Mouse (Mus musculus): ENCODE data around the gene Fbxl19. TPM values are rescaled to one million over a fixed set of nuclear protein-coding genes. Genes with fewer than 3 reads are reported as not detected.
"Not testable (repeated sequence)": the region's sequence is repeated elsewhere in the genome, so short reads cannot be mapped to it uniquely, and the experiment has no call there.

Fbxl19 gene
- polyA plus RNA-seq, 1 experiment from 2014 or later, result 10.7 TPM

DNA sequence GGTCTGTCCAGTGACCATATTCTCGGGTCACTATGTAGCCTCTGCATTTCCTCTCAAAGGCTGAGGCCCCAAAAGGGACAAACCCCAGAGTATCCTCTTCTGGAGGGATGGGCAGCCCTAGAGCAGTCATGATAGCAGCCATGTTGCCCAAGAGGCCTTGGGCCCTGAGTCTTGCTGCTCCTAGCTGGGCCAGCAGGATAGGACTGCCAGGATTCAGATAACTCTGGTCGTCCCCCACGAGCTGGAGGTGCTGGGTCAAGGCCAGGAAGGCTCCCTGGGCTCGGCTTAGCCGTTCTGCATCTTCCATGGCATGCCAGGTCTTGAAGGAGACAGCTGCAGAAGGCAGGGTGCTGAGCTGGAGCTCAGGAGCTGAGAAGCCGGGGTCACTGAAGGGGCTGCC lies 25.1 kb upstream of the Fbxl19 start:
- peaks cover 2% of the 10 kb centered on the region; the same call in 1 of the 2 replicates for H3K27me3 ChIP-seq (ENCODE audit: control insufficient read depth, insufficient read depth, low read length)
- H3K4me1 ChIP-seq (replicated peaks; ENCODE audit: control insufficient read depth, insufficient read depth, low read length), result peaks cover 3% of the 10 kb centered on the region; the same call in 1 of the 2 replicates
- no peak overlapping the region for H3K4me2 ChIP-seq (replicated peaks; ENCODE audit: low read depth, low read length)
- no peak overlapping the region for H3K9ac ChIP-seq (ENCODE audit: low read depth, low read length)
- H3K36me3 ChIP-seq (ENCODE audit: control insufficient read depth, insufficient read depth, low read length), result no peaks in the 10 kb centered on the region
- H3K4me3 ChIP-seq (ENCODE audit: low read depth, low read length), result no peak overlapping the region
- no peak for DNase-seq (ENCODE audit: low spot score)
- 87% methylated on average over 6 of the region's 6 CpGs for WGBS
- no peak overlapping the region for H3K27ac ChIP-seq (ENCODE audit: low read depth, low read length)
- ATAC-seq (ENCODE audit: low FRiP score), result no peak
- no peaks in the 10 kb centered on the region for H3K9me3 ChIP-seq (ENCODE audit: control insufficient read depth, low read length)

DNA sequence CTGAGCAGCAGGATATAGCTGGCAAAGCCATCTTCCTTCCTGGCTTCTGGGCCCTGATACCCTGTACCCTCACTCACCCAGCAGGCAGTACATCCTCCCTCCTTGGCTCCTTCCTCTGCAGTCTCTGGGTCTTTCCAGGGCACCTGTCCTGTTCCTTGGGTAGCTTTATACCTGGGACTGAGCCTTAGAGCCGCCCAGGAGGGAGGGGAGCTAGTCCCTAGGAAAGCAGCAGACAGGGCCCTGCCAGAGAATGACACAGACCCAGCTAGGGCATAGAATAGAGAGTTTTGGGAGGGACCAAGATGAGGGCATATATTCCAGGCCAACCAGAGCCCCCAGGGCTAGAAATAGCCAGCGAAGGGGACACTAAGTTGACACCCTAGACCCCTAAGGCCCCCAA lies 18.9 kb upstream of the Fbxl19 start:
- H3K36me3 ChIP-seq (ENCODE audit: control insufficient read depth, insufficient read depth, low read length), result no peaks in the 10 kb centered on the region
- ATAC-seq (ENCODE audit: low FRiP score), result no peak
- no peak overlapping the region for H3K4me3 ChIP-seq (ENCODE audit: low read depth, low read length)
- H3K4me1 ChIP-seq (replicated peaks; ENCODE audit: control insufficient read depth, insufficient read depth, low read length), result no peaks in the 10 kb centered on the region
- H3K27ac ChIP-seq (ENCODE audit: low read depth, low read length), result no peak overlapping the region
- no peaks in the 10 kb centered on the region for H3K9me3 ChIP-seq (ENCODE audit: control insufficient read depth, low read length)
- whole genome bisulfite sequencing, result 35% methylated on average over 2 of the region's 2 CpGs
- H3K9ac ChIP-seq (ENCODE audit: low read depth, low read length), result no peak overlapping the region
- no peak for DNase-seq (ENCODE audit: low spot score)
- H3K27me3 ChIP-seq (ENCODE audit: control insufficient read depth, insufficient read depth, low read length), result no peaks in the 10 kb centered on the region
- H3K4me2 ChIP-seq (replicated peaks; ENCODE audit: low read depth, low read length), result no peak overlapping the region

- Histone ChIP-seq H3K9ac (ENCODE audit: low read depth, low read length) (no peak overlapping the region), H3K9me3 (ENCODE audit: control insufficient read depth, low read length) (no peaks in the 10 kb centered on the region), H3K4me2 (replicated peaks; ENCODE audit: low read depth, low read length) (no peak overlapping the region), H3K27ac (ENCODE audit: low read depth, low read length) (no peak overlapping the region), H3K4me1 (replicated peaks; ENCODE audit: control insufficient read depth, insufficient read depth, low read length) (no peaks in the 10 kb centered on the region), H3K36me3 (ENCODE audit: control insufficient read depth, insufficient read depth, low read length) (no peaks in the 10 kb centered on the region), H3K4me3 (ENCODE audit: low read depth, low read length) (no peak overlapping the region), H3K27me3 (ENCODE audit: control insufficient read depth, insufficient read depth, low read length) (no peaks in the 10 kb centered on the region)
- no peak for DNase-seq (ENCODE audit: low spot score)
- no peak for ATAC-seq (ENCODE audit: low FRiP score)
- WGBS, result 49% methylated on average over 6 of the region's 6 CpGs
Measured at GRCm38 (mm10) chr7:127725924-127726323, 18.4 kb upstream of the Fbxl19 start.

- WGBS, result 81% methylated on average over 7 of the region's 7 CpGs
- Histone ChIP-seq H3K4me2 (replicated peaks; ENCODE audit: low read depth, low read length) (no peak overlapping the region), H3K4me3 (ENCODE audit: low read depth, low read length) (no peak overlapping the region), H3K36me3 (ENCODE audit: control insufficient read depth, insufficient read depth, low read length) (no peaks in the 10 kb centered on the region), H3K9me3 (ENCODE audit: control insufficient read depth, low read length) (no peaks in the 10 kb centered on the region), H3K27ac (ENCODE audit: low read depth, low read length) (no peak overlapping the region), H3K9ac (ENCODE audit: low read depth, low read length) (no peak overlapping the region), H3K27me3 (ENCODE audit: control insufficient read depth, insufficient read depth, low read length) (no peaks in the 10 kb centered on the region), H3K4me1 (replicated peaks; ENCODE audit: control insufficient read depth, insufficient read depth, low read length) (no peaks in the 10 kb centered on the region)
- DNase-seq (ENCODE audit: low spot score), result no peak
- no peak for ATAC-seq (ENCODE audit: low FRiP score)
Measured at GRCm38 (mm10) chr7:127727898-127728297, 16.4 kb upstream of the Fbxl19 start.

- H3K9me3 ChIP-seq (ENCODE audit: control insufficient read depth, low read length), result no peaks in the 10 kb centered on the region
- H3K9ac ChIP-seq (ENCODE audit: low read depth, low read length), result no peak overlapping the region
- H3K27ac ChIP-seq (ENCODE audit: low read depth, low read length), result no peak overlapping the region
- H3K36me3 ChIP-seq (ENCODE audit: control insufficient read depth, insufficient read depth, low read length), result no peaks in the 10 kb centered on the region
- DNase-seq (ENCODE audit: low spot score) (no peak), ATAC-seq (ENCODE audit: low FRiP score) (no peak)
- H3K4me3 ChIP-seq (ENCODE audit: low read depth, low read length), result no peak overlapping the region
- H3K4me2 ChIP-seq (replicated peaks; ENCODE audit: low read depth, low read length), result no peak overlapping the region
- no peaks in the 10 kb centered on the region for H3K27me3 ChIP-seq (ENCODE audit: control insufficient read depth, insufficient read depth, low read length)
- 75% methylated on average over 4 of the region's 4 CpGs for WGBS
- no peaks in the 10 kb centered on the region for H3K4me1 ChIP-seq (replicated peaks; ENCODE audit: control insufficient read depth, insufficient read depth, low read length)
Measured at GRCm38 (mm10) chr7:127730170-127730569, 14.2 kb upstream of the Fbxl19 start.

DNA sequence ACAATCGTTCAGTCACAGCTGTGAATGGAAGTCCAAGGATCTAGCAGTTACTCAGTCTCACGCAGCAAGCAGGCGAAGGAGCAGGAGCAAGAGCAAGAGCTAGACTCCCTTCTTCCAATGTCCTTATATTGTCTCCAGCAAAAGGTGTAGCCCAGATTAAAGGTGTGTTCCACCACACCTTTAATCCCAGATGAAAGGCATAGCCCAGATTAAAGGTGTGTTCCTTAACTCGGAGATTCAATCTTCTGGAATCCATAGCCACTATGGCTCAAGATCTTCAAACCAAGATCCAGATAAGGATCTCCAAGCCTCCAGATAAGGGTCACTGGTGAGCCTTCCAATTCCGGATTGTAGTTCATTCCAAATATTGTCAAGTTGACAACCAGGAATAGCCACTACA lies 12.3 kb upstream of the Fbxl19 start, which contains the start of gene Ctf2:
Ctf2 (minus strand) TSS at position 101 of the 400 bp plus-strand sequence.
- not testable (repeated sequence) for H3K4me1 ChIP-seq (replicated peaks; ENCODE audit: control insufficient read depth, insufficient read depth, low read length); H3K9ac ChIP-seq (ENCODE audit: low read depth, low read length); H3K4me3 ChIP-seq (ENCODE audit: low read depth, low read length); DNase-seq (ENCODE audit: low spot score); H3K36me3 ChIP-seq (ENCODE audit: control insufficient read depth, insufficient read depth, low read length); H3K27me3 ChIP-seq (ENCODE audit: control insufficient read depth, insufficient read depth, low read length); H3K27ac ChIP-seq (ENCODE audit: low read depth, low read length); ATAC-seq (ENCODE audit: low FRiP score); H3K4me2 ChIP-seq (replicated peaks; ENCODE audit: low read depth, low read length); H3K9me3 ChIP-seq (ENCODE audit: control insufficient read depth, low read length)
- WGBS, result no CpG with 5 or more reads among the region's 5 CpGs

DNA sequence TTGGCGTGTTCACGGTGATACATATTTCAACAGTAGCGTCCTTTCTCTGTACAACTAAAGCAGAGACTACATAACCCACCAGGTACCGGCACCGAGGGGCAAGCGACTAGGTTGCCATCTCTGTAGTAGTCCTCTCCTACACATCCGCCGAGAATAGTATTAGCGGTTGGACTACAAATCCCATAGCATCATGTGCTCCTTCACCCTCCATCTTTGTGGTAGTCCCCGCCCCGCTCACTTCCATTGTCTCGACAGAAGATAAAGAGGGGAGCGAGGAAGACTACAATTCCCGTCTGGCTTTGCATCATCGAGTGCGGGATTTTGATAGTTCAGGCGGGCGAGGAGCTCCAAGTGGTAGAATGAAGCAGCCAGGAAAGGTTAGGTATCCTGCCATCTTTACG lies 908 bp downstream of the Fbxl19 start:
- Histone ChIP-seq H3K4me3 (ENCODE audit: low read depth, low read length) (peak overlapping the region; percentile 93), H3K36me3 (ENCODE audit: control insufficient read depth, insufficient read depth, low read length) (peaks cover 2% of the 10 kb centered on the region; the same call in 1 of the 2 replicates), H3K9me3 (ENCODE audit: control insufficient read depth, low read length) (no peaks in the 10 kb centered on the region), H3K27ac (ENCODE audit: low read depth, low read length) (peak overlapping the region; percentile 90), H3K27me3 (ENCODE audit: control insufficient read depth, insufficient read depth, low read length) (no peaks in the 10 kb centered on the region), H3K4me1 (replicated peaks; ENCODE audit: control insufficient read depth, insufficient read depth, low read length) (no peaks in the 10 kb centered on the region; the same call in 1 of the 2 replicates), H3K9ac (ENCODE audit: low read depth, low read length) (peak overlapping the region; percentile 60), H3K4me2 (replicated peaks; ENCODE audit: low read depth, low read length) (peak overlapping the region; percentile 90)
- under 1% methylated on average over 19 of the region's 19 CpGs for WGBS
- ATAC-seq (ENCODE audit: low FRiP score), result peak; percentile 87
- peak; percentile 95 for DNase-seq (ENCODE audit: low spot score)

DNA sequence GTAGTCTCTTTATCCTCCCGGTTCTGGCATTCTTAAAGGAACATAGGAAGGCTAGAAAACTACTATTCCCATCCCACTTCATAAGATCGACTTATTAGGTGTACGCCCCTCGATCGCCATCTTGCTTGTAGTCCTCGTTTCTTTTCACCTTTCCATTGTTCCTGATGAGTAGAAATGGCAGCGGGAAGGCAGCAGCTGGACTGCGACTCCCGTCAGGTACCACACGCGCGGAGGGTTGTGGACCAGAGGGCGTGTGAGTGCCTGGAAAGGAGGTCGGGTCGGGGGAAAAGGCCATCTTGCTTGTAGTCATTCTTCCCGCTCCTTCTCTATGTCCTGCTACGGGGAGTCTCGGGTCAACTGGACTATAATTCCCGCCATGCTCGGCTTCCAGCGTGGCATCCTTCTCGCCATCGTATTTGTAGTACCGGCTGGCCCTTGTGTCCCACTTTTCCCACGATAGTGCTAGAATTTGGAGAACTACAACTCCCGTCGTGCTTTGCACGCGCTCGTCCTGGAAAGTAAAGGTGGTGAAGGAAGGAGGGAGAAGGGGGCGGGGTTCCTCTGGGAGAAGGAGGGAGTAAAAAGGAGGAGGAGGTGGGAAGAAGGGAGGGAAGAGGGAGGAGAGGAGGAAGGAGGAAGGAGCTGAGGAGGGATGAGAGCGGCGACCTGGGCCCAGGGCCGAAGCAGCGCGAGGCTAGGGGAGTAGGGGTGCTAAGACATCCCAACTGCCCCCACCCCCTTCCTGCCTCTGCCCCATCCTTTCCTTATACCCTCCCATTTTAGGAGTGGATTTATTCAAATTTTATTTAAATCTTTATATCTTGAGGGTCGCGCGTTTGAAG lies 1.5 kb downstream of the Fbxl19 start:
- WGBS, result under 1% methylated on average over 38 of the region's 39 CpGs
- ATAC-seq (ENCODE audit: low FRiP score) (peak; percentile 86), DNase-seq (ENCODE audit: low spot score) (peak; percentile 98)
- no peaks in the 10 kb centered on the region for H3K9me3 ChIP-seq (ENCODE audit: control insufficient read depth, low read length)
- no peaks in the 10 kb centered on the region for H3K27me3 ChIP-seq (ENCODE audit: control insufficient read depth, insufficient read depth, low read length)
- peak overlapping the region; percentile 90 for H3K27ac ChIP-seq (ENCODE audit: low read depth, low read length)
- H3K4me2 ChIP-seq (replicated peaks; ENCODE audit: low read depth, low read length), result peak overlapping the region; percentile 90
- H3K4me3 ChIP-seq (ENCODE audit: low read depth, low read length), result peak overlapping the region; percentile 93
- H3K9ac ChIP-seq (ENCODE audit: low read depth, low read length), result peak overlapping the region; percentile 89
- peaks cover 7% of the 10 kb centered on the region for H3K36me3 ChIP-seq (ENCODE audit: control insufficient read depth, insufficient read depth, low read length)
- no peaks in the 10 kb centered on the region; the same call in 1 of the 2 replicates for H3K4me1 ChIP-seq (replicated peaks; ENCODE audit: control insufficient read depth, insufficient read depth, low read length)

All from hindbrain, embryonic 11.5 days (tissue).